In genomic region chr7:26800996-26801395, GRCm38 (mm10) we compare ENCODE assay signal across 51 mouse cellular contexts. TPM values are rescaled to one million over a fixed set of nuclear protein-coding genes. Genes with fewer than 3 reads are reported as not detected.
"Had no signal": no experiment of that assay in that cellular context is flagged by ENCODE, and none has a peak within 500 bp of the region (broad histone marks: within the 10 kb centered on the region; RNA-seq: fewer than 3 reads in every experiment).

No protein-coding gene starts in this region.

- H3K27me3 ChIP-seq: heart, embryonic 12.5 days; heart, embryonic 13.5 days; heart, embryonic 15.5 days; hindbrain, embryonic 12.5 days; hindbrain, embryonic 13.5 days; hindbrain, embryonic 15.5 days; intestine, embryonic 15.5 days; kidney, embryonic 15.5 days had no signal

- H3K9ac ChIP-seq: heart, embryonic 12.5 days; heart, embryonic 13.5 days; heart, embryonic 15.5 days; hindbrain, embryonic 12.5 days; hindbrain, embryonic 13.5 days; hindbrain, embryonic 14.5 days; hindbrain, embryonic 15.5 days; intestine, embryonic 15.5 days; kidney, embryonic 15.5 days had no signal

- H3K9me3 ChIP-seq: heart, embryonic 10.5 days; heart, embryonic 15.5 days; hindbrain, embryonic 12.5 days; hindbrain, embryonic 13.5 days; hindbrain, embryonic 15.5 days; intestine, embryonic 15.5 days; kidney, embryonic 15.5 days had no signal

- H3K4me1 ChIP-seq: heart, embryonic 10.5 days; heart, embryonic 12.5 days; heart, embryonic 13.5 days; heart, embryonic 15.5 days; hindbrain, embryonic 10.5 days; hindbrain, embryonic 12.5 days; hindbrain, embryonic 13.5 days; hindbrain, embryonic 15.5 days; intestine, embryonic 15.5 days; kidney, embryonic 15.5 days had no signal

- H3K4me3 ChIP-seq: heart, embryonic 10.5 days; heart, embryonic 12.5 days; heart, embryonic 13.5 days; heart, embryonic 15.5 days; hindbrain, embryonic 10.5 days; hindbrain, embryonic 12.5 days; hindbrain, embryonic 13.5 days; hindbrain, embryonic 15.5 days; intestine, embryonic 15.5 days; kidney, embryonic 15.5 days; layer of hippocampus, adult 2 months had no signal

- H3K36me3 ChIP-seq: heart, embryonic 10.5 days; heart, embryonic 12.5 days; heart, embryonic 13.5 days; heart, embryonic 15.5 days; hindbrain, embryonic 10.5 days; hindbrain, embryonic 12.5 days; hindbrain, embryonic 13.5 days; hindbrain, embryonic 15.5 days; intestine, embryonic 15.5 days; kidney, embryonic 15.5 days had no signal

- DNase-seq: heart, postnatal 10 days; heart, postnatal 14 days; heart, postnatal 36 days; heart, postnatal 4 days; kidney, adult 11 months; kidney, adult 18-20 months; kidney, adult 2 months; kidney, adult 8-10 months; kidney, adult 9 months; kidney, postnatal 10 days; kidney, postnatal 14 days; kidney, postnatal 25 days; kidney, postnatal 36 days; kidney, postnatal 4 days; layer of hippocampus, adult 9-11 months; layer of hippocampus, postnatal 36 days had no signal

- H3K4me2 ChIP-seq: heart, embryonic 11.5 days; heart, embryonic 12.5 days; heart, embryonic 13.5 days; heart, embryonic 15.5 days; hindbrain, embryonic 12.5 days; hindbrain, embryonic 13.5 days; hindbrain, embryonic 14.5 days; hindbrain, embryonic 15.5 days; intestine, embryonic 15.5 days; kidney, embryonic 15.5 days had no signal

- ATAC-seq: hindbrain, embryonic 16.5 days; hindbrain, postnatal 0 days; inflammation-experienced regulatory T-cells, adult 6 months; intestine, embryonic 15.5 days; intestine, embryonic 16.5 days; intestine, postnatal 0 days had no signal

- H3K27ac ChIP-seq: heart, embryonic 10.5 days; heart, embryonic 13.5 days; heart, embryonic 15.5 days; hindbrain, embryonic 10.5 days; hindbrain, embryonic 12.5 days; hindbrain, embryonic 13.5 days; hindbrain, embryonic 14.5 days; hindbrain, embryonic 15.5 days; hindbrain, postnatal 0 days; intestine, embryonic 15.5 days; kidney, embryonic 15.5 days; kidney, postnatal 0 days; layer of hippocampus, adult 2 months had no signal

RNA-seq across cellular contexts. Expression of gene Cyp2g1, which starts 7.7 kb away (rescaled TPM):
- total RNA-seq: heart, adult 8-10 months; heart, postnatal 10 days; heart, postnatal 14 days; heart, postnatal 25 days; heart, postnatal 36 days; heart, postnatal 4 days; hematopoietic stem cell, adult 5-6 weeks; hindbrain, postnatal 0 days; layer of hippocampus, adult 18-20 months; layer of hippocampus, adult 2 months; layer of hippocampus, adult 8-10 months; layer of hippocampus, postnatal 10 days; layer of hippocampus, postnatal 14 days; layer of hippocampus, postnatal 25 days; layer of hippocampus, postnatal 36 days had no signal
- polyA plus RNA-seq: heart, embryonic 10.5 days; heart, embryonic 12.5 days; heart, embryonic 13.5 days; heart, embryonic 14.5 days; heart, embryonic 15.5 days; heart, postnatal 0 days; hindbrain, embryonic 10.5 days; hindbrain, embryonic 11.5 days; hindbrain, embryonic 12.5 days; hindbrain, embryonic 13.5 days; hindbrain, embryonic 14.5 days; hindbrain, embryonic 15.5 days; hindbrain, embryonic 16.5 days; inflammation-experienced regulatory T-cells, adult 6 months; intestine, embryonic 14.5 days; intestine, embryonic 15.5 days; intestine, embryonic 16.5 days; intestine, postnatal 0 days; kidney, adult 2 months; kidney, embryonic 14.5 days; kidney, embryonic 15.5 days; kidney, embryonic 16.5 days; kidney, postnatal 0 days; large intestine, adult 2 months had no signal

RNA-seq across cellular contexts. Expression of gene Cyp2a5, which starts 34.1 kb away (rescaled TPM):
- total RNA-seq: heart, postnatal 25 days; heart, postnatal 36 days; heart, postnatal 4 days; hematopoietic stem cell, adult 5-6 weeks; layer of hippocampus, adult 18-20 months; layer of hippocampus, adult 8-10 months; layer of hippocampus, postnatal 14 days; layer of hippocampus, postnatal 25 days; layer of hippocampus, postnatal 36 days had no signal
- polyA plus RNA-seq: heart, embryonic 10.5 days; heart, embryonic 11.5 days; heart, embryonic 12.5 days; heart, embryonic 13.5 days; heart, embryonic 14.5 days; heart, embryonic 15.5 days; heart, postnatal 0 days; hindbrain, embryonic 10.5 days; inflammation-experienced regulatory T-cells, adult 6 months; intestine, embryonic 14.5 days; intestine, embryonic 15.5 days; intestine, postnatal 0 days; kidney, embryonic 14.5 days; kidney, embryonic 15.5 days; kidney, embryonic 16.5 days; kidney, postnatal 0 days; large intestine, adult 2 months had no signal

RNA-seq across cellular contexts. Expression of gene Cyp2b19, which starts 44.1 kb away (rescaled TPM):
- total RNA-seq: heart, adult 8-10 months; heart, postnatal 10 days; heart, postnatal 14 days; heart, postnatal 25 days; heart, postnatal 36 days; heart, postnatal 4 days; hematopoietic stem cell, adult 5-6 weeks; hindbrain, postnatal 0 days; layer of hippocampus, adult 18-20 months; layer of hippocampus, adult 2 months; layer of hippocampus, adult 8-10 months; layer of hippocampus, postnatal 10 days; layer of hippocampus, postnatal 14 days; layer of hippocampus, postnatal 25 days; layer of hippocampus, postnatal 36 days had no signal
- polyA plus RNA-seq: heart, embryonic 10.5 days; heart, embryonic 11.5 days; heart, embryonic 12.5 days; heart, embryonic 13.5 days; heart, embryonic 14.5 days; heart, embryonic 15.5 days; heart, embryonic 16.5 days; heart, postnatal 0 days; inflammation-experienced regulatory T-cells, adult 6 months; intestine, embryonic 14.5 days; intestine, embryonic 15.5 days; intestine, embryonic 16.5 days; intestine, postnatal 0 days; kidney, adult 2 months; kidney, embryonic 14.5 days; kidney, embryonic 15.5 days; kidney, embryonic 16.5 days; kidney, postnatal 0 days; large intestine, adult 2 months had no signal
